Mouse (Mus musculus) cerebellum, postnatal 10 days (tissue): ENCODE measurements at regions not wholly inside any gene's neighbourhood (a gene's known extent, or its start where the extent isn't known, plus 50 kb on each side); places are given as distances from the start of the nearest gene placed in this dataset.

Source experiments
- DNase-seq, 2 experiments: peaks; one replicate each; pipeline ENCODE4 v3.0.0; 2021; ENCODE audit warnings: mixed read lengths in 2 of 2

DNA sequence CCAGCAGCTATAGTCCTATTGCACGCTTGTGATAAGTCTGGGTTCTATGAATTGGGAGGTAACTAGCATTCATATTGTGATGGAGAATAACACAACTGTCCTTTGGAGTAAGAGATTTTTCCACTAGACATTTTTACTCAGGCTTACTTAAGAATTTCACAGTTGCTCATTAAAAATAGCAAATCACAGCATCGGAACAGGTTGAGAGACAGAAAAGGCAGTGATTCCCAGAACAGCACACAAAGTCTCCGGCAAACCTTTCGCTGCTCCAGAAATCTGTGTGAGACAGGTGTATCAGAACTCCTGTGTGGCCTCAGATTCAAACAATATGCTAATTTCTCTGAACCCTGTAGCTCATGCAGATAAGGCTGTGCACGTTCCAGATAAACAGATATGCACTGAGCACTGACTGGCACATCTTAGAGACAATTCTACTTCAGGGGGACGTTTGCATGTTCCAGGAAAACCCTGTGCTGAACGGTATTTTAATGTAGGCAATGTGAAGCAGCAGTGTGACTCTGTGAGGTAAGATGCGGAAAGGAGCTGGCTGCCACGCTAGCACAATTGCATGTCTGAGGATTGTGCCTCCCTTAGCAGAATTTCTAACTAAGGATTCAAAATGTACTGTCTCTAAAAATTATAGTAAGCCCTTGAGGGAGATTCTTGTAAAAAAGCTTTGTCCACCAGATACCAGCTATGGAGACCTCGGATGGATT lies 99.8 kb upstream of the Kynu start:
- no peak for DNase-seq

DNA sequence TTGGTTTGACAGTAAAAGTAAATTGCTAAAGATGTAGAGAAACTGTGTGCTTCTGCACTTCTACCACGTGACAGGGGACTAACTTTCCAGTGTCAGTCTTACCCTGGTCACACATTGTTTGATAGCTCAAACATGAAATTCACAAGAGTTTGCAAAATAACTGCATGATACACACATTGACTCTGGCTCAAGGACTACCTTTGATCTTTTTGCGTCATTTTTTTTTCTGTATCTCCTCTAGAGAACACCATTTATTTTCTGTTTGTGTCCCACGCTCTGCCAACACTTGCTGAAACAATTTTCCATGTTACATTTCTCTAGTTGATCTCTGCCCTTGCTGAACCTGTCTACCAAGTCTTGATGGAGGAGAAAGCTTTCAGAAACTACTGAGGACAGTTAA lies 86.0 kb upstream of the Kynu start:
- DNase-seq: no peak

DNA sequence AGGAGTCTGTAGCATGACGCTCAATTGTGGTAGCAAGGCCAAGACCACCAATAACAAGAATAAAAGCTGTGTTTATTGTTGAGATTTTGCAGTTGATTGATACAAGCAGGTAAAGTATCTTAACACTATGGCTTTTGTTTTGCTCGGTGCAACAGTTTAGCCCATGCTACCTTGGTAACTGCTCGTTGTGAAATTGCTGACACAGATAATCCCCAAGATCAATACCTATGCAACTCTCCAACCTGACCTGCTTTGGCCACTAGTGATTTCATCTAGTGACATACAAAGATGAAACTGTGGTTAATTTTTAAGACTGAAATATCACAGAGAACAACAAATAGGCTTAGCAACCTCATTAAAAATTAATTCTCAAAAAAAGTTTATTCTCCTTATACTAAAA lies 85.2 kb upstream of the Kynu start:
- DNase-seq: no peak

DNA sequence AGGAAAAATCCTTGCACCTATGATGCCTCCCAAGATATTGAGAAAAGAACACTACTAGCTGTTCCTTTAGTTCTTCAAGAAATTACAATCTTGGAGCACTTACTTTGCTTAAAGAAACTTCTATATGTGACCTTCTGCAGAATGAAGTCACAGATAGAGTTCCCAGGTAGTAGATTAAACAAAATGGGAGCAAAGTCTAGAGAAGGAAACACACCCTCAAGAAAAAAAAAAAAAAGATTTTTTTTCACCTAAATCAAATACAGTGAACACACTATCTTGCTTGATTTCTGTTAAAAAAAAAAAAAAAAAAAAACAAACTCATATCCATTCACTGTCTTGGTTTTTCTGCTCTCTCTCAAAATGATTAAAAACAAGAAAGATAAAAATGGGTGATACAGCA lies 76.6 kb upstream of the Kynu start:
- DNase-seq: no peak

DNA sequence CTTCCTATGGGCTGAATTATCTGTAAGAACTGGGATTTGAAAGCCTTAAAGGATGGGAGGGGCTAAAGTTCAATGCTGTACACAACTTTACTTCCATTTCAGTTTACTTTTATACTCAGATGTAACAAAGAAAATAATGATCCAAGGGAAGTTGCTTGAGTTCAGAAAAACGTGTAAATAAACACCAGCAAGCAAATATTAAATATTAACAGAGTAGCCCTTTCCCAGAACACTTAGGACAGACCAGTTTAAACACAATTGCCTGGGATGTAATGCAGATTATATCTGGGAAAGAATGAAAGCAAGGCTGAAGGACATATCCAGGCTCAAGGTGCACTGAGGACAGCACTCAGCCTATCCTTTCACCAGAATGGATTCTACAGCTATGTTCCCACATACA lies 75.3 kb upstream of the Kynu start:
- DNase-seq: no peak
